Mouse (Mus musculus) C2C12 (cell line): ENCODE measurements around the gene Dot1l.

Experiments used
- CEBPB ChIP-seq: IDR thresholded peaks from one replicate; pipeline ENCODE4 v1.6.1; 2011; ENCODE audit warnings: low read depth, mild to moderate bottlenecking, control low read depth, moderate library complexity
- CTCF ChIP-seq: IDR thresholded peaks from one replicate; pipeline ENCODE4 v1.5.1; 2011; ENCODE audit not compliant: control insufficient read depth, insufficient read depth, insufficient read length
- MAX ChIP-seq: IDR thresholded peaks from one replicate; pipeline ENCODE4 v1.6.1; 2011; ENCODE audit warnings: mild to moderate bottlenecking, control low read depth
- MYOD1 ChIP-seq: IDR thresholded peaks from one replicate; pipeline ENCODE4 v1.6.1; 2011; ENCODE audit warnings: low read depth; ENCODE audit not compliant: control insufficient read depth, insufficient read length
- MYOG ChIP-seq: IDR thresholded peaks from one replicate; pipeline ENCODE4 v1.6.1; 2011; ENCODE audit not compliant: control insufficient read depth, insufficient read length; ENCODE audit errors: extremely low read depth
- USF1 ChIP-seq: IDR thresholded peaks from one replicate; pipeline ENCODE4 v1.6.1; 2011; ENCODE audit warnings: low read depth, mild to moderate bottlenecking, control low read depth, moderate library complexity

DNA sequence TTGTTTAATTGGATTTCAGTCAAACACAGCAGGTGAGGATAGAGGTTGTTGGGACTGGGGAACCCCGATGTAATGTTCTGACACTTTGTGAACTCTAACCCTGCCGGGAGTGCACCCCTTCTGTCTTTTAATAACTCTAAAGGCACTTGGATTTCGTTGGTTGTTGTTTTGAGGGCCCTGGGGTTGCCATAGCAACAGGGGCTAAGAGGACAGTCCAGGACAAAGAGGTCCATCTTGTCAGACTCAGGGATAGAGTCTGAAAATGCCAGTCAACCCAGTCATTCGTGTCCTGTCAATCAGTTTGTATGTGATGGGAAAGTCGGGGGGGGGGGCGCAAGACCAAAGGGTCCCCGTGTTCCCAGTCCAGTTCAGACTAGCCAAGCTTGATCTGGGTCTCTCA, 77.8 kb downstream of the Dot1l start:
- TF ChIP-seq CTCF, result no peak
- TF ChIP-seq MAX, result no peak
- no peak for TF ChIP-seq MYOG
- TF ChIP-seq USF1, result no peak
- TF ChIP-seq CEBPB, result no peak
- no peak for TF ChIP-seq MYOD1
